Mouse (Mus musculus): Measurements from ENCODE around the gene Arl6.

DNA sequence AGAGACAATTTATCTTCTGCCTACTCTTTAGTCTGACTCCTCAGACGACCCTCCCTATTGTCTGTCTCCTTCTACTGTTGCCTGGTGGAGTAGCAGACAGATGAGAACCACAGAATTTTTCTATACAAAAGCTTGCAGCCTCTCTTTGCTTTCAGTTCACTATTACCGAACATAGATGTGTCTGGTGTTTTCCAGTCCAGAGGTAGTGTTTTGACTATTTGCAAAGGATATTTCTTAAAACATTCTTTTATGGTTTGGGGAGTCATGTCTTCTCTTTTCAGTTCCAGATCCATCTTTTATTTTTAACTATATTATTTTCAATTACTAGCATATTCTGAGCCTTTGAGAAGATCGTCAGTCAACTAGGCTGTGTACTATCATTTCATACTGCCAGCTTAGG is 23.5 kb downstream of the Arl6 start:
- TF ChIP-seq EP300 (optimal IDR thresholded peaks at IDR 0.05) (no peak), CTCF (IDR thresholded peaks at IDR 0.05; ENCODE audit: low read depth) (no peak)
